Mouse (Mus musculus): Measurements from ENCODE around the gene Rasgef1b.

The Rasgef1b gene

DNA sequence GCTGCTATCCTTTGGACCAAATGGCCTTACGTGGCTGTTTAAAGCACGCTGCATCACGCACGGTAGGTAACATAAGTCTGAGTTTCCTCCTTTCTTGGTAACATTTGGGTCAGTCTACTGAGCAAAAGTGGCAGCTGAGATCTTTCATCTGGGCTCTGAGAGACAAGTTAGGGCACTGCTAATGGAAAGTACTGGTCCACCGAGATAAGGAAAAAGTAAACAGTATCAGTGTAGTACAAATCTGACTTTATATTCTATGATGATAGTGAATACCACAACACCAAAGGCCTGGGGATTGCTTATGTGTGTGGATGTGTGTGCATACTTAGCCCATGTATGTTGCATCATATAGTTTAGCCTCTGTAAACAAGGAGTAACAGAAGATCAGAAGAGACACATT is 358.2 kb downstream of the Rasgef1b start:
- DNase-seq (ENCODE audit: low spot score): no peak

- no peak for DNase-seq (ENCODE audit: low spot score)
Observed at GRCm38 (mm10) chr5:99369256-99369655, 359.6 kb downstream of the Rasgef1b start.

- DNase-seq (ENCODE audit: low spot score): no peak
Observed at GRCm38 (mm10) chr5:99368615-99369014, 360.2 kb downstream of the Rasgef1b start.

GRCm38 (mm10) chr5:99360531-99360930 is 368.3 kb downstream of the Rasgef1b start:
- no peak for DNase-seq (ENCODE audit: low spot score)

GRCm38 (mm10) chr5:99359251-99359650 is 369.6 kb downstream of the Rasgef1b start:
- no peak for DNase-seq (ENCODE audit: low spot score)

- DNase-seq (ENCODE audit: low spot score): no peak
Observed at GRCm38 (mm10) chr5:99354640-99355132, 374.2 kb downstream of the Rasgef1b start.

DNA sequence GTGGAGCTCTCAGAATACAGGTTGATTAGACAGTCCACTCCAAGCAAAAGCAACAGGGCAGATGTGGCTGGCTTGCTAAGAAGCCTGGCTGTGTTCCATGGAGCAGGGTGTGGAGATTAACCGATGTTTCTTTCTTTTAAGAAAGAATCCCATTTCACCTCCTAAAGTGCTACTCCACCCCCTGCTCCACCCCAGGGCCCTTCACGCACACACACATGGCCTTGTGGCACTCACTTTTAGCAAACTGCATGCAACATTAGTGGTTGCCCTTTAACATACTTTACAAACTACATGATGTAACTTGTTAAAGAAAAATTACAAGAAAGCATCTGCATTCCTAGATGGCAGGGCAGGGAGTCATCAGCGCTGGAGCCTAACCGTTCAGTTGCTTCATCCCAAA is 378.8 kb downstream of the Rasgef1b start:
- no peak for DNase-seq (ENCODE audit: low spot score)

DNA sequence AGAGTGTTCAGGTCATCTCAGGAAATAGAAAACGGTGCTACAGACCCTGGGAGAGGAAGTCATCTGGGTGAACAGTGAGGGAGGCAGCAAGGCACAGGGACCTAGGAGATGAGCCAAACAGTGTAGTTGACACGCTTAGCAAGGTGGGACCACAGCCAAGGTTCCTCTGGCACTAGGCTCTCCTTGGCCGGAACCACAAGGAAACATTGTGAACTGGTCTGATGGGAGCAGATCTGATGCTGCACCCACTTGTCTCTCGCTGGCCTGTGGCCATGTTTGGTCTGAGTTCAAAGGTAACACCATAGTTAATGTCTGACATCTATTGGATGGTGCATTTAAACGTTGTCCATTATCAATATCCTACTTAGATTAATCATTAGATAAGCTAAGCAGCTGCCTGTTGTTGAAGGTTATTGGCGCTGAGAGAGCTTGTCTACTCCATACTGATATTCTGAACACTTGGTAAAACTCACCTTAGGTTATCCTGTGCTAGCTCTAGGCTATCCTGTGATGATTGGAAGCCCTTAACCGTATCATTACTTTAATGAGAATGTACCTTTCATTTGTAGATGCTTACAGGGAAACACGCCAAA is 380.5 kb downstream of the Rasgef1b start:
- DNase-seq (ENCODE audit: low spot score): no peak

DNA sequence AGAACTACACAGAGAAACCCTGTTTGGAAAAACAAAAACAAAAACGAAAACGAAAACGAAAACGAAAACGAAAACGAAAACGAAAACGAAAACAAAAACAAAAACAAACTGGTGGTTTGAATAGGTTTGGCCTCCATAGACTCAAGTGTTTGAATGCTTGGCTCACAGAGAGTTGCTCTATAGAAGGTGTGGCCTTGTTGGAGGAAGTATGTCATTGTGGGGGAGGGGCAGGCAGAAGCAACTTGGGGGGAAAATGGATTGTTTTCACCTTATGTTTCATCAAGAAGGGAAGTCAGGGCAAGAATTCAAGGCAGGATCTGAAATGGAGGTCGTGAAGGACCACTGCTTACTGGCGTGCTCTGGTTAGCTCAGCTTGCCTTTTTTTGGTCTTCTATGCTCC is 386.3 kb downstream of the Rasgef1b start:
- no peak for DNase-seq (ENCODE audit: low spot score)

DNA sequence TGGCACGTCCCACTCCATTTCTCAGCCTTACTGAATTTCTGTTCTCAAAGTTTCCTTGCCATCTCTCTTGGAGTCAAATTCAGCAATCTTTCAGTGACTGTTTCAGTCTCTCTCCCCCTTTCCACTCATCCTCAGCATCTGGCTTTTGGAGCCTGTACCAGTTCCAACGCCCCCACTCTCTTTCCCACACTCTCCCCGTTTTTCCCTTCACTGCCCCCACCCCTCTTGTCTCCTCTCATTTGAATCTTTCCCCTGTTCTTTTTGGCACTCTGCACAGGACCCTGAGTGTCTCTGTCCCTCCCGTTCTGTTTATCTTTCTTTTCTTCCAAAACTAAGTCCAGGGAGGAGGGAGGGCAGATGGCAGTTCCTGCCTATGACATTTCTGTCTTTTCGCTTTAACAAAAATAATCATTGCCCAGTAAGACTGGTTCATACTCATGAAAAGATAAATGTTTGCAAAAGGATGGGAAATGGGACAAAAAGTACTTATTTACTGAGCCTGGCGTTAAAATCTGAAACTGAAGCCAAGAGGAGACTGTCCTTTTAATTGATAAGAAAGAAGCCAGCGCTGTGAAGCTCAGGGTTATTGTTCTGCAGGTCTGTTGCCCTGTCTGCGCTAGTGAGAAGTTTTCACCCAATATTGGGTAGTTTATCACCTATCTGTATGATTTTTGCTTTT is 388.4 kb downstream of the Rasgef1b start:
- DNase-seq (ENCODE audit: low spot score): no peak

GRCm38 (mm10) chr5:99339790-99340189 is 389.1 kb downstream of the Rasgef1b start:
- DNase-seq (ENCODE audit: low spot score): no peak

DNA sequence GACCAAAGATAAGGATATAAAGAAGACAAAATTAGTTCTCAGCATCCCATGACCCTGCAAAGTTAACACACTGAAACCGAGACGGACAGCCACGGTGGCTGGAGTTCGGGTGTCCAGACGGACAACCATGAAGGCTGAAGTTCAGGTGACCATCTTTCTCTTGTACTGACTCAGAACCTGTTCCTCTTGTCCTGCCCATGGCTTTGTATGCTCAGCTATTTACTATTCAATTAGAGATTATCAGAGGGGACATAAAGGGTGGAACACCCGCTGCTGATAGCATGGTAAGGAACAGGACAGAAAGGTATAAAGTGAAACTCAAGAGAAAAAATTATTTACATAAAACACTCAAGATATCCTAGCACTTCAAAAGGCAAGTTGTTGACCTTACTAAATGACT is 390.0 kb downstream of the Rasgef1b start:
- no peak for DNase-seq (ENCODE audit: low spot score)

- no peak for DNase-seq (ENCODE audit: low spot score)
Observed at GRCm38 (mm10) chr5:99336427-99336826, 392.4 kb downstream of the Rasgef1b start.

- no peak for DNase-seq (ENCODE audit: low spot score)
Observed at GRCm38 (mm10) chr5:99334017-99334416, 394.8 kb downstream of the Rasgef1b start.

GRCm38 (mm10) chr5:99332021-99332420 is 396.8 kb downstream of the Rasgef1b start:
- no peak for DNase-seq (ENCODE audit: low spot score)

DNA sequence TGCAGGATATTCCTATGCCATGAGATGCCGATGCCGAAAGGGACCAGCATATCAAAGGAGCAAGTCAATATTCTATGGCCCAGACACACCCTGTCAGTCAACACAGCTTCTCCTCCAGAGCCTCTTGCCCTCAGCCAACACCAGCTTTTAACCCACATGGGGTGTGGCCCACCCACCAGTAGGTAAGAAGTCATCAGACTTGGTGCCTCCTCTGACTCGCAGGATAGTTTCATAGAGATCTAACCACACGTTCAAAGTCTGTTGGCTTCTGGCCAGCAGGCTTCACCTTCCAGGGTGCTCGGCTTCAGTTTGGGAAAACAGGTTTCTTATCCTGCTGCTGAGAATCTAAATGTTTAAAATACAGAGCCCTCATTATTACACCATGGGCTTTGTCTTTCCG is 399.8 kb downstream of the Rasgef1b start:
- no peak for DNase-seq (ENCODE audit: low spot score)

- DNase-seq (ENCODE audit: low spot score): no peak
Observed at GRCm38 (mm10) chr5:99327019-99327418, 401.8 kb downstream of the Rasgef1b start.

DNA sequence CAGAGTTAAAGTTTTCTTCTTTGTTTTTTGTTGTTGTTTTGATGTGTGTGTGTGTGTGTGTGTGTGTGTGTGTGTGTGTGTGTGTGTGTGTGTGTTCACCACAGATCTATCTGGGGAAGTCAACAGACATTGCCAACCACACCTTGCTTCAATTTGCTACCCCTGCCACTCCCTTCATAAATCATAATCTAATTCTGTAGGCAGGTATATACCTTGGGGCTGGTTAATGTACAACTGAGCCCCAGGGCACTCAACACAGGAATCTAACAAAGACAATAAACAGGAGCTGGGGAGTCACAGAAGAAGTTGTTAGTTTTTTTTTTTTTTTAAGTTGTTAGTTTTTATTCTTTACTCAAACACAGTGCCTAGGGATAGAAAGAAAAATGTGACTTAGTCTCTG is 403.6 kb downstream of the Rasgef1b start:
- no peak for DNase-seq (ENCODE audit: low spot score)

- no peak for DNase-seq (ENCODE audit: low spot score)
Observed at GRCm38 (mm10) chr5:99320783-99321182, 408.1 kb downstream of the Rasgef1b start.

DNA sequence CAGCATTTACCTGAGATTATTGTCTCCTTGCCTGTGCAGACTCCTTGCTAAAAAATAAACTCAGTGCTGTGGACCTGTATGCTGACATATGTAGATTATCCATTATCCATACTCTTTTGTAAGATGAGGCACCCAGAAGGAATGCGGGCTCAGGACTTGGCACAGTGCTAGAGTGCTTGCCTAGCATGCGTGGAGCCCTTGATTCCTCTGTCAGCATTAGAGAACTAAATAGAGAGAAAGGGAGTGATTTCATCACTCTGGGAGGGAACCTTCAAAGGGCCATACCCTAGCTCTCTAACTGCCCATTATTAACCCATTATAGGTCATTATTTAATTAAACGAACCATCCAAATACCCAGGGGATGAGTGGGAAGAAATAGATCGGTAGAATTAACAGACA is 430.9 kb downstream of the Rasgef1b start:
- DNase-seq (ENCODE audit: low spot score): no peak

GRCm38 (mm10) chr5:99296348-99296747 is 432.5 kb downstream of the Rasgef1b start:
- DNase-seq (ENCODE audit: low spot score): no peak

DNA sequence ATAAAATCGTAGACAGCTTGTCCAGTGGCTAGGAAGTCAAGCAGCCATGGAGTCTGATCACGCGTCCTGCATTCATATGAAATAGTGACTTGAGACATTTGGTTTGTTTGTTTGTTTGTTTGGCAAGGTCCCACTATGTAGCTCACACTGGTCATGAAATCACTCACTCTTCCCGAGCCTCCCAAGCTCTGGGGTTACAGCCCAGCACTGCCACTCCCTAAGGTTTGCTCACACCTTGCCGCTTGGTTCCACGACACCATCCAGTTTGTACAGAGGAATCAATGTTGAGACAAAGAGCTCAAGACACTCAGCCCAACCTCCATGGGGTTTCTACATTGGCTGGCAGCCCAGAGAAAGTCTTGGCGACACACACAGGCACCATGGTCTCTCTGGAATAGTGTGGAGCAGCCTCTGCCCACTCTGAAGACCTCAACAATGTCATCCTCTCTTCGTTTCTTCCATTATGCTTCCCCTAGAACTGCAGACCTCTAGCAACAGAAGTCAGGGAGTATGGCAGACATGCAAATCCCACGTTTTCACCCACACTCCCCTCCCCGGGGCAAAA is 436.5 kb downstream of the Rasgef1b start:
- DNase-seq (ENCODE audit: low spot score): no peak

DNA sequence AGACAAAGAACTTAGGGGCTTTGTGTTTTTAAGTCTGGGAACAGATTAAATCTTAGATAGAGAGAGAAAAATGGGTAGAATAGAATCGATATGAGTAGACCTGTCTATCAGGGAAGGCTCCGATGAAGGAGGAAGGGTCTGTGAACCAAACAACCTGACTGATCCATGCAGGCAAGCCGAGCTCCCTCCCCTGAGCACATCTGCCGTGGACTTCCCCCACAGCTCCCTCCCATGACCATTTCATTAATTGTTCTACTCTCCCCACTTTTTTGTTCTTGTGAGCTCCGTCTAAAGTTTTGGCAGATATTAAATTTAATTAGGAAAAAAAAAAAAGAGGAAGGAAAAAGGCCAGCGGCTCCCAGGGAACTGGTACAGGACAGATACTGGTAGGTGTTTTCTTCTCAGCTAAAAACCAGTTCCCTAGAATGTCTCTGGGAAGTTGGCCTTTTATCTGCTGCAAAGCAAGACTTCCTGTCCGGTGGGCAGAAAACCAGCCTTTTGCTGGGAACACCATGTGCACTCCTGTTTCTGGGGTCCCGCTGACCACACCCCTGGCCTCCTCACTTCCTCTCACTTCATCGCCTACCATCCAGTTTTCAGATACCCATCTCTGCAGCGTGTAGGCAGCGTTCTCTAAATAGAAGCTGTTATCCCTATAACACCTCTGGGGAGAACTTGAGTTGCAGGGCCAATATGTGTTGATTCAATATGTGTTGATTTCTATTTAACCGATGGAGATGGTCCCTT is 437.6 kb downstream of the Rasgef1b start:
- no peak for DNase-seq (ENCODE audit: low spot score)
